Mouse (Mus musculus) yolk sac, embryonic 10.5 days (tissue): Measurements from ENCODE around the gene Spred2.

ENCODE experiments used
- DNase-seq: peaks from one replicate; pipeline ENCODE4 v3.0.0-alpha.2; 2017; ENCODE audit warnings: low spot score

Gene Spred2

GRCm38 (mm10) chr11:19925976-19926842, 2.0 kb downstream of the Spred2 start:
- peak; percentile 57 for DNase-seq

GRCm38 (mm10) chr11:19926843-19927120, 2.6 kb downstream of the Spred2 start:
- DNase-seq = no peak

GRCm38 (mm10) chr11:19928633-19929032, 4.5 kb downstream of the Spred2 start:
- no peak for DNase-seq

- DNase-seq = no peak
Measured at GRCm38 (mm10) chr11:19929087-19929865, 5.1 kb downstream of the Spred2 start.

GRCm38 (mm10) chr11:19931569-19932230, 7.5 kb downstream of the Spred2 start:
- no peak for DNase-seq

GRCm38 (mm10) chr11:19932983-19933511, 8.9 kb downstream of the Spred2 start:
- no peak for DNase-seq

- DNase-seq = no peak
Measured at GRCm38 (mm10) chr11:19935524-19936354, 11.6 kb downstream of the Spred2 start.

- no peak for DNase-seq
Measured at GRCm38 (mm10) chr11:19938456-19939004, 14.4 kb downstream of the Spred2 start.

GRCm38 (mm10) chr11:19939305-19939730, 15.1 kb downstream of the Spred2 start:
- no peak for DNase-seq

GRCm38 (mm10) chr11:19939831-19940230, 15.7 kb downstream of the Spred2 start:
- no peak for DNase-seq

GRCm38 (mm10) chr11:19941156-19941777, 17.1 kb downstream of the Spred2 start:
- DNase-seq = no peak

GRCm38 (mm10) chr11:19941978-19942377, 17.8 kb downstream of the Spred2 start:
- no peak for DNase-seq

GRCm38 (mm10) chr11:19943753-19944152, 19.6 kb downstream of the Spred2 start:
- DNase-seq = no peak

GRCm38 (mm10) chr11:19944701-19945100, 20.5 kb downstream of the Spred2 start:
- no peak for DNase-seq

- DNase-seq = no peak
Measured at GRCm38 (mm10) chr11:19946721-19947120, 22.5 kb downstream of the Spred2 start.

- DNase-seq = no peak
Measured at GRCm38 (mm10) chr11:19947626-19948135, 23.5 kb downstream of the Spred2 start.

GRCm38 (mm10) chr11:19949725-19950124, 25.6 kb downstream of the Spred2 start:
- DNase-seq = no peak

GRCm38 (mm10) chr11:19950169-19950568, 26.0 kb downstream of the Spred2 start:
- DNase-seq = no peak

GRCm38 (mm10) chr11:19952963-19953362, 28.8 kb downstream of the Spred2 start:
- DNase-seq = no peak

- DNase-seq = no peak
Measured at GRCm38 (mm10) chr11:19953919-19954318, 29.7 kb downstream of the Spred2 start.

- peak; percentile 80 for DNase-seq
Measured at GRCm38 (mm10) chr11:19955069-19955468, 30.9 kb downstream of the Spred2 start.
